Mouse (Mus musculus) liver, embryonic 14.5 days (tissue): Measurements from ENCODE around the gene Hpf1.

Source experiments
- CTCF ChIP-seq: IDR thresholded peaks from 2 replicates; pipeline ENCODE4 v1.5.1; 2016; ENCODE audit warnings: antibody characterized with exemption, low read depth, control low read depth
- EP300 ChIP-seq: IDR thresholded peaks from 2 replicates; pipeline ENCODE4 v1.6.1; 2016; ENCODE audit warnings: antibody characterized with exemption, low read depth

- TF ChIP-seq EP300 (no peak), CTCF (no peak)
Observed at GRCm38 (mm10) chr8:60947503-60947902, 57.3 kb downstream of the Hpf1 start.
